Mouse (Mus musculus) stomach, embryonic 14.5 days (tissue): ENCODE measurements around the gene Trp53bp2. TPM values are rescaled to one million over a fixed set of nuclear protein-coding genes. Genes with fewer than 3 reads are reported as not detected.

Experiments
- ATAC-seq: fragments of 200-750 bp; cut with Nextera tagmentation; 2 replicates; pipeline ENCODE4 v1.8.0; 2017; ENCODE audit warnings: low read depth, moderate TSS enrichment; ENCODE audit not compliant: insufficient number of reproducible peaks, insufficient read depth, low FRiP score
- H3K27ac ChIP-seq: fragments of 300-500 bp; sonication (generic); 2 replicates; pipeline ENCODE4 v1.5.1; 2014; ENCODE audit warnings: mild to moderate bottlenecking, low read length, moderate library complexity, mixed read lengths
- H3K27me3 ChIP-seq: fragments of 300-500 bp; sonication (generic); 2 replicates; pipeline ENCODE4 v1.6.1; 2014; ENCODE audit warnings: low read length, control low read depth, mixed read lengths; ENCODE audit not compliant: control insufficient read depth, insufficient read depth
- H3K36me3 ChIP-seq: fragments of 300-500 bp; sonication (generic); 2 replicates; pipeline ENCODE4 v1.6.1; 2014; ENCODE audit warnings: mild to moderate bottlenecking, control low read depth, low read length, moderate library complexity, mixed read lengths; ENCODE audit not compliant: control insufficient read depth, insufficient read depth
- H3K4me1 ChIP-seq: fragments of 300-500 bp; sonication (generic); 2 replicates; pipeline ENCODE4 v1.6.1; 2014; ENCODE audit warnings: low read length, control low read depth, mixed read lengths; ENCODE audit not compliant: control insufficient read depth, insufficient read depth
- H3K4me2 ChIP-seq: fragments of 300-500 bp; sonication (generic); replicated peaks from 2 replicates; pipeline ENCODE4 v1.6.1; 2014; ENCODE audit warnings: low read depth, low read length, control low read depth
- H3K4me3 ChIP-seq: fragments of 300-500 bp; sonication (generic); 2 replicates; pipeline ENCODE4 v1.5.1; 2014; ENCODE audit warnings: low read depth, low read length, control low read depth
- H3K9ac ChIP-seq: fragments of 300-500 bp; sonication (generic); replicated peaks from 2 replicates; pipeline ENCODE4 v1.6.1; 2014; ENCODE audit warnings: low read depth, mild to moderate bottlenecking, control low read depth, low read length, moderate library complexity, mixed read lengths
- H3K9me3 ChIP-seq: fragments of 300-500 bp; sonication (generic); 2 replicates; pipeline ENCODE4 v1.6.1; 2016; ENCODE audit warnings: low read depth, low read length, control low read depth; ENCODE audit not compliant: control insufficient read depth
- WGBS: fragments of 180-500 bp; shearing (Covaris S2); extraction: QIAGEN DNeasy Blood & Tissue Kit; methylation state at CpG from one replicate; pipeline ENCODE4 v1.1.7; 2014; 5-methylcytosine and 5-hydroxymethylcytosine counted together
- polyA plus RNA-seq: library from polyadenylated mRNA; unstranded; fragments of >200 nt; fragmentation: Nextera tagmentation; extraction: Ambion mirVana; gene quantifications from 2 replicates; pipeline ENCODE4 v1.2.1, GENCODE M21; 2014

The Trp53bp2 gene
- polyA plus RNA-seq, 1 experiment from 2014 or later = 25.9 TPM

DNA sequence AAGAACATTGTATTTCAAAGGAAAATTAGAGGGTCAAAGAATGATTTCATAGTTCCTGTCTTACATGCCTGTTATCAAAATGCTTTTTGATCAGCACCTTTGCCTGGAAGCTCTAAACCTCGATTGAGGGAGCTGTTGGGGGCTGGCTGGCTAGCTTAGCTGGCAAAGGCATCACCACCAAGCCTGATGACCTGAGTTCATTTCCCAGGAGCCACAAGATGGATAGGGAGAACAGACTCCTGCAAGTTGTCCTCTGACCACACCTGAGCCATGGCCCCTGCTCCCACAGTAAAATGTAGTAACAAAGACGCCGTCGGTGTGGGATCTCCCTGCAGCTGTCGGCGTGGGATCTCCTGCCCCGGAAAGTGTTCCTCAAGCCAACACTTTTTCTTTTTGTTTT, 32.1 kb upstream of the Trp53bp2 start:
- 90% methylated on average over 7 of the region's 7 CpGs for WGBS
- no peak overlapping the region for H3K4me2 ChIP-seq
- no peak overlapping the region for H3K4me3 ChIP-seq
- no peak for ATAC-seq
- no peaks in the 10 kb centered on the region for H3K27me3 ChIP-seq
- H3K27ac ChIP-seq = no peak overlapping the region
- H3K9ac ChIP-seq = no peak overlapping the region
- no peaks in the 10 kb centered on the region for H3K36me3 ChIP-seq
- no peaks in the 10 kb centered on the region for H3K9me3 ChIP-seq
- H3K4me1 ChIP-seq = no peaks in the 10 kb centered on the region

DNA sequence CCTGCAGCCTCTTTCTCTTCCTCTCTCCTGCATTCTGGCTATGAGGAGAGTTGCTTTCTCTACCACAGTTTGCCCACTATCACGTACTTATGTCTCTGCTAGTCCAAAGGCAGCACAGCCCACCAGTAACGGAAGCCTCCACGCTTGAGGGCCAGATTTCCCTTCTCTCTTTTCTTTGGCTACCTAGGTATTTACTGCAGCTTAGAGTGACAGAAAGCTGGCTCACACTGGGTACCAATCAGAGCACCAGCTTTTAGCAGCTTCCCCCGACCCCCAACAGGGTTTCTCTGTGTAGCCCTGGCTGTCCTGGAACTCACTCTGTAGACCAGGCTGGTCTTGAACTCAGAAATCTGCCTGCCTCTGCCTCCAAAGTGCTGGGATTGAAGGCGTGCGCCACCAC, 31.5 kb upstream of the Trp53bp2 start:
- H3K4me2 ChIP-seq = no peak overlapping the region
- no peaks in the 10 kb centered on the region for H3K27me3 ChIP-seq
- H3K36me3 ChIP-seq = no peaks in the 10 kb centered on the region
- H3K4me1 ChIP-seq = no peaks in the 10 kb centered on the region
- 84% methylated on average over 6 of the region's 6 CpGs for WGBS
- no peaks in the 10 kb centered on the region for H3K9me3 ChIP-seq
- no peak for ATAC-seq
- H3K4me3 ChIP-seq = no peak overlapping the region
- H3K9ac ChIP-seq = no peak overlapping the region
- no peak overlapping the region for H3K27ac ChIP-seq

DNA sequence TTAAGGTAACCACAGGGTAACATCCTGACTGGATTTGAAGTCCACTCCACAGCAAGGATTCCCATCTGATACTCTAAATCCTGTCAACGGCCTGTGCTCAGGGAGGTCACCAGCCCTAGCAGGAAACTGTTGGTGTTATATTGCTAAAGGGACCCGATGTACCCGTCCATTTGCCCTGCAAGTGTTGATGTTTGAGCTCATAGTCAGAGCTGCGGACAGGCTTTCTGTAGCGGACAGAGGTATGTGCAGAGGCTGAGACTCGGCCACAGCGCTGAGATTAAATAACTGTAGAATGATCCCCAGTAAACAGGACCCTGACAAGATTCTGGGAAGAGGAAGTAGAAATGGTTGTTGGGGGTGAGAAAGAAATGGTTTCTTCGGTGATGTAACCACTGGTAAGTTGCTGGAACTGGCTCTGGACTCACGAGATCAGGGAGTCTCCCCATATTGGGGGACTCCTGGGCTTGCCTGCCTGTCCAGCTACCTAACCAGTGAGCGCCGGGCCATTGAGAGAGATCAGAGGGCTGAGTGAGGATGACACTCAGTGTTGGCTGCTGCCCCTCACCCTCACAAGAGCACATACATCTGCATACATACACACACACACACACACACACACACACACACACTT, 30.7 kb upstream of the Trp53bp2 start:
- Histone ChIP-seq H3K36me3 (no peaks in the 10 kb centered on the region), H3K27ac (no peak overlapping the region), H3K27me3 (no peaks in the 10 kb centered on the region), H3K9me3 (no peaks in the 10 kb centered on the region), H3K4me3 (no peak overlapping the region), H3K4me2 (no peak overlapping the region), H3K4me1 (no peaks in the 10 kb centered on the region), H3K9ac (no peak overlapping the region)
- no peak for ATAC-seq
- 74% methylated on average over 11 of the region's 11 CpGs for WGBS

DNA sequence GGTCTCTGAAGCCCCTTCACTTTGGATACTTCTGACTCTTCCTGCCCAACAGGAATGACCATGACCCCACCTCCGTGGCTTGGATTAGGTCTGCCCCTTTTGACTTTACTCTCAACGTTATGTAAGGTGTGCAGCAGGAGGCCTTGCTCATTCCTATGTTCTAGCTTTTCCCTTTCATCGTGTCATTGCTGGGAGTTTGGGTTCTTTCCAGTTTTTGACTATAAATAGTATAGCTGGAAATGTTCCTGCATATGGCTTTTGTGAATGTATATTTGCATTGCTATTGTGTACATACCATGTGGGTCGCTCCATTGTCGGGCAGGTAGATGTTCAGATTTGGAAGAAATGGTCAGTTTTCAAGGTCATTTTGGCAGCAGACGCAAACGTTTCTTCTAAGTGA, 30.1 kb upstream of the Trp53bp2 start:
- Histone ChIP-seq H3K4me2 (no peak overlapping the region), H3K9me3 (no peaks in the 10 kb centered on the region), H3K4me3 (no peak overlapping the region), H3K9ac (no peak overlapping the region), H3K4me1 (no peaks in the 10 kb centered on the region), H3K36me3 (no peaks in the 10 kb centered on the region), H3K27ac (no peak overlapping the region), H3K27me3 (no peaks in the 10 kb centered on the region)
- WGBS = 66% methylated on average over 7 of the region's 7 CpGs
- ATAC-seq = no peak

DNA sequence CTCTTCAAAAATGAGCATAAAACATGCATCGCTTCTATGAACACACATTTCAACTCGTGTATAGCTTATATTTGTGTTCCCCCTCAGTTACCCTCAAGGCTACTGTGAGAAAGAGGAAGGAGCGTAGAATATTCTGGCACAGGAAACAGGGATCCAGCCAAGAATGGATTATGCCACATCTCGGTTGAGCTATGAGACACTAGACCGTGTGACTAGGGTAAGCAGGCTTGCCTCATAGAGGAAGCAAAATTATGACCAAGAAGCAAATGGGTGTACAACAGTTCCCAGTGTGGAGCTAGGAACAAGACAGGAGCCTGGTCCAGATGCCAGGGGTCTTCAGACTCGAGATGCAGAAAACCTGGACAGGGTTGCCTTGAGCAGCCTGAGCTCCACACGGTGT, 28.3 kb upstream of the Trp53bp2 start:
- 77% methylated on average over 7 of the region's 7 CpGs for WGBS
- Histone ChIP-seq H3K36me3 (no peaks in the 10 kb centered on the region), H3K27me3 (no peaks in the 10 kb centered on the region), H3K4me2 (no peak overlapping the region), H3K27ac (no peak overlapping the region), H3K4me3 (no peak overlapping the region), H3K4me1 (no peaks in the 10 kb centered on the region), H3K9me3 (no peaks in the 10 kb centered on the region), H3K9ac (no peak overlapping the region)
- ATAC-seq = no peak

DNA sequence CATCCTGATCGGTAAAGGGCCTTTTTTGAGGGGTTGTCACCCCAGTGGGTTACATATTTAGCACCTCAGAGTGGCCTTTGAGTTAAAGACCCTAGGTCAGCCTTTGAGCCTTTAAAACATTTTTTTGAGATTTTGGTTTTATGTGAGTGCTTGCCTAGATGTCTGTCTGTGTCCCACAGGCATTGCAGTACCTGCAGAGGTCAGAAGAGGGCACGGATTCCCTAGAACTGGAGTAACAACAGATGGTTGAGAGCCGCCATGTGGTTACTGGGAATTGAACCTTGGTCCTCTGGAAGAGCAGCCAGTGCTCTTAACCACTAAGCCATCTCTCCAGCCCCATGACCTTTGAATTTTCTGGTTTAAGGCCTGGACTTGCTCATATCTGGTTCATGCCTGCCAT, 27.6 kb upstream of the Trp53bp2 start:
- H3K9ac ChIP-seq = no peak overlapping the region
- H3K36me3 ChIP-seq = no peaks in the 10 kb centered on the region
- no peak for ATAC-seq
- no peak overlapping the region for H3K4me2 ChIP-seq
- H3K4me3 ChIP-seq = no peak overlapping the region
- WGBS = 73% methylated on average over 3 of the region's 3 CpGs
- H3K9me3 ChIP-seq = no peaks in the 10 kb centered on the region
- no peaks in the 10 kb centered on the region for H3K27me3 ChIP-seq
- no peak overlapping the region for H3K27ac ChIP-seq
- H3K4me1 ChIP-seq = no peaks in the 10 kb centered on the region

GRCm38 (mm10) chr1:182383096-182383495, 25.9 kb upstream of the Trp53bp2 start:
- H3K9me3 ChIP-seq = no peaks in the 10 kb centered on the region
- no peaks in the 10 kb centered on the region for H3K36me3 ChIP-seq
- H3K27ac ChIP-seq = no peak overlapping the region
- H3K9ac ChIP-seq = no peak overlapping the region
- no peak overlapping the region for H3K4me3 ChIP-seq
- H3K4me2 ChIP-seq = no peak overlapping the region
- H3K27me3 ChIP-seq = no peaks in the 10 kb centered on the region
- no peaks in the 10 kb centered on the region for H3K4me1 ChIP-seq
- WGBS = 58% methylated on average over 9 of the region's 9 CpGs
- no peak for ATAC-seq

GRCm38 (mm10) chr1:182386449-182386848, 22.5 kb upstream of the Trp53bp2 start:
- WGBS = 89% methylated on average over 8 of the region's 8 CpGs
- no peak for ATAC-seq
- H3K27ac ChIP-seq = no peak overlapping the region
- H3K4me1 ChIP-seq = no peaks in the 10 kb centered on the region
- H3K9me3 ChIP-seq = no peaks in the 10 kb centered on the region
- no peak overlapping the region for H3K4me2 ChIP-seq
- H3K36me3 ChIP-seq = no peaks in the 10 kb centered on the region
- no peak overlapping the region for H3K4me3 ChIP-seq
- no peak overlapping the region for H3K9ac ChIP-seq
- H3K27me3 ChIP-seq = no peaks in the 10 kb centered on the region

- 40% methylated on average over 4 of the region's 4 CpGs for WGBS
- ATAC-seq = no peak
- Histone ChIP-seq H3K36me3 (no peaks in the 10 kb centered on the region), H3K4me2 (no peak overlapping the region), H3K27me3 (no peaks in the 10 kb centered on the region), H3K4me3 (no peak overlapping the region), H3K9me3 (no peaks in the 10 kb centered on the region), H3K4me1 (no peaks in the 10 kb centered on the region), H3K9ac (no peak overlapping the region), H3K27ac (no peak overlapping the region)
Measured at GRCm38 (mm10) chr1:182388729-182389128, 20.2 kb upstream of the Trp53bp2 start.
